Mouse (Mus musculus) ES-Bruce4 (cell line): Measurements from ENCODE around the gene Spaca1. TPM values are rescaled to one million over a fixed set of nuclear protein-coding genes. Genes with fewer than 3 reads are reported as not detected.

Experiments
- H3K27ac ChIP-seq: 2 replicates; pipeline ENCODE4 v1.5.1; 2012; ENCODE audit warnings: low read length, inconsistent platforms; ENCODE audit not compliant: insufficient read depth
- H3K27me3 ChIP-seq: 2 replicates; pipeline ENCODE4 v1.6.1; 2012; ENCODE audit warnings: mild to moderate bottlenecking, low read length, inconsistent platforms; ENCODE audit not compliant: control insufficient read depth, poor library complexity, insufficient read depth, severe bottlenecking
- H3K36me3 ChIP-seq: 2 replicates; pipeline ENCODE4 v1.6.1; 2012; ENCODE audit warnings: inconsistent platforms, mild to moderate bottlenecking, low read length, moderate library complexity; ENCODE audit not compliant: control insufficient read depth, poor library complexity, insufficient read depth, severe bottlenecking
- H3K4me1 ChIP-seq: one replicate; pipeline ENCODE4 v1.8.1; 2011; ENCODE audit warnings: low read length; ENCODE audit not compliant: control insufficient read depth, insufficient read depth
- H3K4me3 ChIP-seq: 2 replicates; pipeline ENCODE4 v1.5.1; 2011; ENCODE audit warnings: low read depth, mild to moderate bottlenecking, low read length
- H3K9ac ChIP-seq: 2 replicates; pipeline ENCODE4 v1.6.1; 2012; ENCODE audit warnings: low read depth, mild to moderate bottlenecking, inconsistent platforms; ENCODE audit not compliant: poor library complexity, severe bottlenecking
- H3K9me3 ChIP-seq: replicated peaks from 2 replicates; pipeline ENCODE4 v1.6.1; 2012; ENCODE audit warnings: mild to moderate bottlenecking, low read length, inconsistent platforms; ENCODE audit not compliant: control insufficient read depth, poor library complexity, insufficient read depth, severe bottlenecking
- CTCF ChIP-seq: IDR thresholded peaks from one replicate; pipeline ENCODE4 v1.8.1; 2011; ENCODE audit warnings: low read depth, low read length
- EP300 ChIP-seq: IDR thresholded peaks from 2 replicates; pipeline ENCODE4 v1.6.1; 2011; ENCODE audit warnings: low read depth, low read length; ENCODE audit not compliant: insufficient read depth
- POLR2A ChIP-seq: IDR thresholded peaks from one replicate; pipeline ENCODE4 v1.8.1; 2011; ENCODE audit warnings: low read length; ENCODE audit not compliant: insufficient read depth
- polyA plus RNA-seq: library from polyadenylated mRNA; stranded (reverse); fragments of >200 nt; gene quantifications from 2 replicates; pipeline ENCODE4 v1.2.4, GENCODE M21; 2011; ENCODE audit warnings: low read depth; ENCODE audit not compliant: missing spikeins, insufficient read depth, insufficient read length

Spaca1 gene
- polyA plus RNA-seq, 1 experiment = 0.52 TPM

DNA sequence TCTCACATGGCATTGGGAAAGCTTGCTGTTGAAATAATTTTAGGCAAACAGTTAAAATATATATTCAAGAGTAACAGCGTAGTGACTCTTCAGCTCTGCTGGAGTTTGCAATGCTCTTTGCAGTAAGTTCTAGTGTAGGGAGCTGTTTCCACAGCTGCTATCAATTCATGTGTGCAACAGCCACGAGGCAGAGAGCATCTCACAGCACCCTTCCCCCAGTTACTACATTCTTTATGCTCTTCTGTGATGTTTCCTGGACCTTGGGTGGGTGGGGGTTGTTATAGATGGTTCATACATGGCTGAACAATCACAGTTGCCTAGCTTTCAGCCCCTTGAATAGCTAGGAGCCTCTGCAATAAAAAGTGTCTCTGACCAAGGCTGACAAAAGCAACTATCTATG is 28.5 kb downstream of the Spaca1 start:
- Histone ChIP-seq H3K4me1 (no peaks in the 10 kb centered on the region), H3K9me3 (no peaks in the 10 kb centered on the region), H3K27me3 (no peaks in the 10 kb centered on the region), H3K27ac (no peak overlapping the region), H3K4me3 (no peak overlapping the region), H3K36me3 (no peaks in the 10 kb centered on the region), H3K9ac (no peak overlapping the region)
- no peak for TF ChIP-seq POLR2A
- TF ChIP-seq CTCF = no peak

DNA sequence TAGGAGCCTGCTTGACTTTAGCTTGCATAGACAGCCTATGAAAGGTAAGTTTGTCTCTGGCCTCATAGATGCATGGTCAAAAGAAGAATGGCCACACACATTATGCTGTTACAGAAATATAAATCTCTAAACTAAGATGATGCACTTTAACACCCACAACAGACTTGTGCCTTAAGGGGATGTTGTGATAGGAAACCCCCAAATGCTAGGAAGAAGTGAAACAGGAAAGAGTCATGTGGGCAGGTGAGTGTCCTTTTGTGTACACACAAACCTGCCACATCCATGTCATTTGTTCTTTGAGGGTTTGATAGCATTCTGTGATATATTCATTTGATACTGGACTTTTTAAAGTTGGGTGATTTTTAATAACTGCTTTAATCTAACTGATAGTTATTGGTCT is 53.6 kb downstream of the Spaca1 start:
- Histone ChIP-seq H3K36me3 (no peaks in the 10 kb centered on the region), H3K27me3 (no peaks in the 10 kb centered on the region), H3K27ac (no peak overlapping the region), H3K4me3 (no peak overlapping the region), H3K9ac (no peak overlapping the region), H3K9me3 (no peaks in the 10 kb centered on the region), H3K4me1 (no peaks in the 10 kb centered on the region)
- no peak for TF ChIP-seq POLR2A
- TF ChIP-seq EP300 = no peak
- no peak for TF ChIP-seq CTCF

DNA sequence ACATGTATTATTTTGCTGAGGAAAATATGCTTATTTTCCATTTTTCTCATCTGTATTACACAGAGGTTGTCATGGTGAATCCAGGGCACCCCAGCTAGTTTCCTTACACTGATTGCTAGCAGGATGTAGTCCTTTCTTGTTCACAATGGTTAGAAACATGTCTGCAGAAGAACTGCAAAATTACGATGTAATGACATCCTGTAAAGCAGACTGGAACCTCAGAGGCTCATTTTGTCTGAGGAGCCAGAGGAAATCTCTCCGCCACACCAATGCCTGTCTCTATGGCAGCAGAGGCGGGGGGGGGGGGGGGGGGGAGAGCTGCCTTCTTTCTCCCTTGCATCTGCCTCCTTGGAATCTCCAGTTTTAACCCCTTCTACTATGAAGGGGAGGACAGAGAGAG is 57.3 kb downstream of the Spaca1 start:
- H3K36me3 ChIP-seq = no peaks in the 10 kb centered on the region
- no peaks in the 10 kb centered on the region for H3K27me3 ChIP-seq
- TF ChIP-seq CTCF = no peak
- no peak for TF ChIP-seq EP300
- no peak for TF ChIP-seq POLR2A
- H3K4me3 ChIP-seq = no peak overlapping the region
- no peaks in the 10 kb centered on the region for H3K4me1 ChIP-seq
- no peak overlapping the region for H3K9ac ChIP-seq
- no peak overlapping the region for H3K27ac ChIP-seq
- H3K9me3 ChIP-seq = no peaks in the 10 kb centered on the region; the same call in 1 of the 2 replicates

DNA sequence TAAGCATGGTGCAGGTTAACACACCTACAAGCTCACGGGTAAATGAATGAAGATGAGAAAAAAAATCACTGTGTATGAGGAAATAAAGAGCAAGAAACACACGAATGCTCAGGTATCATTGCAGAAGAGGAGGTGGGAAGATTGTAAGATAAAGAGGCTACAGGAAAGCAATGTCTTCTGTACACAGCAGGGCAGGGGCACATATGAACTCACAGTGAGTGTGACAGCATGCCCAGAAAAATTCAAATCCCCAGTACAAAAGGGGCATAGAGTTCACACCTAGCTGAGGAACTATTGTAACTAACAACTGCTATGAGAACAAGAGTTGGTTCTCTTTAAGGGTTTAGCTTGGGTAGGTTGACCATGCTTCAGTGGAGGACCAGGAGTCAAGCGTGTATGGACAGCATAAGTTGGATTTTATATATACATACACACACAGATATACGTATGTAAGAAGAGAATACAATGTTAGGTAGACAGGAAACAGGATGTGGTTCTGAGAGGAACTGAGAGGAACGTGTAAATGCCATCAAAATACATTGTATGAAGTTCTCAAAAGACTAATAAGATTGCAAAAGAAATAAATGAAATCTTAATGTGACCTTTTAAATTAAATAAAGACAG is 61.4 kb downstream of the Spaca1 start:
- TF ChIP-seq CTCF (no peak), EP300 (no peak), POLR2A (no peak)
- H3K27me3 ChIP-seq = no peaks in the 10 kb centered on the region
- H3K4me1 ChIP-seq = no peaks in the 10 kb centered on the region
- H3K36me3 ChIP-seq = no peaks in the 10 kb centered on the region
- H3K4me3 ChIP-seq = no peak overlapping the region
- H3K27ac ChIP-seq = no peak overlapping the region
- H3K9ac ChIP-seq = no peak overlapping the region
- no peaks in the 10 kb centered on the region; the same call in 1 of the 2 replicates for H3K9me3 ChIP-seq

Other genes starting within 250 kb of the Spaca1 start
- gene Cnr1, start 125.6 kb downstream of the Spaca1 start, polyA plus RNA-seq = 1.3 and 1.6 TPM in 2 replicates